Mouse (Mus musculus) cerebellum, adult (tissue): ENCODE data around the gene Tprkb.
A peak's percentile ranks its signal among the peaks of the same experiment; 100 is the strongest.
"Not testable (repeated sequence)": the region's sequence is repeated elsewhere in the genome, so short reads cannot be mapped to it uniquely, and the experiment has no call there.

Experiments used
- ATAC-seq: cut with Nextera tagmentation; 2 replicates; pipeline ENCODE4 v1.9.2; 2017; ENCODE audit warnings: mild to moderate bottlenecking, moderate library complexity, mixed read lengths; ENCODE audit not compliant: insufficient number of reproducible peaks, low FRiP score, low TSS enrichment

Tprkb gene

DNA sequence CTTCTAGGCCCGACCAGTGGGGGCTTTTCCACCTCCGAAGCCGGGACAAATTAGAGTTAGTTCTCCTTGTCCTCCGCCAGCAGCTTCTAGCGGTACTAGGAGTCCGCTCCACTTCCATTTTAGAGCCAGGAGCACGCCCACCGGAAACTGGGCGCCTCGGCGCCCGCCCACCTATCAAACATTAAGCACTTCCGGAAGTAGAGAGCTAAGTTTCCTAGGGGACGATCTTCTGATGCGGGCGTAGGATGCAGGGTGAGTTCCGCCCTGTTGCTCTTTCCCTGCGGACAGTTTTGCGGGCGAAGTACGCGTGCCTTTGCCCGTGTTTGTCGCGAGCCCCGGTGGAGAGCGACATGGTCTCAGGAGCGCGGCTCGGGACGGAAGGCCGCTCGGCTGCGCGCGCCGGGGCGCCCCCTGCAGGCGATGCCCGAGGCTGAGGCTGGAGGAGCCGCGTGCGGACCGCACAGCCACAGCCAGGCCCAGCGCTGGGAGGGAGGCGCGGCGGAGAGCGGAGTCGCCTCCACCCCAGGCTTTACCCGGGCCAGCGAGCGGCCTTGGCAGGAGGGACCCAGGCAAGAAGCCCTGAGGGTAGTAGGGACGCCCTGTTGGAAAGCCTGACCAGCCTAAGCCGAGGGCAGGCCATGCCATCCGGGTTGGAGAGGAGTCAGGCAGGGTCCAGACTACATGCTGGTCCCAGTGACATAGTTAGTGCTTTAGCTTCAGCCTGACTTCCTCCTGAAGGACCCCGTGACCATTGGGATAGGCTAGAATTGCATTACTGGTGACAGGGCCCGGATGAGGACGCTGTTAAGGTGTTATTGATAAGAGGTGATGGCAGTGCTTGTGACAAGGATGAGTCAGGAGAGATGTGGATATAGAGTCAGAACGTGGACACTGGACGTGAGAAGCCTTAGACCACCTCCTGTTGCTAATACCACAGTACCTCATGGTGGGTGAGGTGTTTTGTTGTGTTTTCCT, 4.2 kb downstream of the Tprkb start, which contains the start of gene Nat8f1:
Gene Nat8f1 (minus strand): TSS at position 149 of the 975 bp plus-strand sequence.
- peak; percentile 94 for ATAC-seq

DNA sequence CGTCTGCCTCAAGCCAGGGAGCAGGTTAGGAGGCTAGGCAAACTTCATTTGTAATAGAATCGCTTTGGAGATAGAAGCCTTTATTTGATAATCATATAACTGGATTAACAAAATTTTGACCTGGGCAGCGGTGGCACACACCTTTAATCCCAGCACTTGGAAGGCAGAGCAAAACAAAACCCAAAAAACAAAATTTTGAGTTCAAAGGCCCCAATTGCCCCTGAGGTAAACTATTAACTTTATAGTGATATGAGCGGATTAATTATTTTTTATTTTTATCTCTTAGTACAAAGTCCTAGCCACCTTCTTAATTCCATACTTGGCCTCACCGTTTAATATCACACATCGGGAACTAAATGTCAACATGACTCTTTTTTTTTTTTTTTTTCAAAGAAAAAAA, 4.9 kb downstream of the Tprkb start:
- no peak for ATAC-seq

DNA sequence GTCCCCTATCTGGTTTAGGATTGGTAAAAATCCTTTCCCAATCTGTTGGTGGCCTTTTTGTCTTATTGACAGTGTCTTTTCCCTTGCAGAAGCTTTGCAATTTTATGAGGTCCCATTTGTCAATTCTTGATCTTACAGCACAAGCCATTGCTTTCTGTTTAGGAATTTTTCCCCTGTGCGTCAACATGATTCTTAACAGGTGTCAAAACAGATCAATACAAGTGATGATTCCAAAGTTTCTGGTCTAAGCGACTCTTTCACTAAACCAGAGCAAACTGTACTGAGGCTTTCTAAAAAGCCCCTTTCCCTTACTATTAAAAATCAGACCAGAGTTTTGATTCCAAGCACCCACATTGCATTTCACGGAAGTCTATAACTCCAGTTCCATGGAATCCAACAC, 6.7 kb downstream of the Tprkb start:
- ATAC-seq: not testable (repeated sequence)

DNA sequence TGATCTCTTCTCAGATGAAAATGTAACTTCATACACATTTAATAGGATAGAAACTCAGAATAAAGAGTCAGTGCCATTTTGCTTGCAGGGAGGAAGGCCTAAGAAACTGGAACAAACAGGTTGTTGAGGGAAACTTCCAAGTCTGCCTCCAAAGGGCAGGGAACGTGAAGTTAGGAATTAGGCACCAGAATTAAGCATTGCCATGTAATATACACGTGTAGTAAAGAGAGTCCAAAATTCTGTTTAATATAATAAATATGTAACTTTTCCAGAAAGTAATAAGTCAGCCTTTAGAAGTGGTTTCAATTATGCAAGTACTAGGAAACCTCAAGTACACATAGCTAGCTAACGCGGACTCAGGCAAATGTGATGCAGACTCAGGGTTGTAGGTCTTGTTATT, 7.7 kb downstream of the Tprkb start:
- no peak for ATAC-seq

DNA sequence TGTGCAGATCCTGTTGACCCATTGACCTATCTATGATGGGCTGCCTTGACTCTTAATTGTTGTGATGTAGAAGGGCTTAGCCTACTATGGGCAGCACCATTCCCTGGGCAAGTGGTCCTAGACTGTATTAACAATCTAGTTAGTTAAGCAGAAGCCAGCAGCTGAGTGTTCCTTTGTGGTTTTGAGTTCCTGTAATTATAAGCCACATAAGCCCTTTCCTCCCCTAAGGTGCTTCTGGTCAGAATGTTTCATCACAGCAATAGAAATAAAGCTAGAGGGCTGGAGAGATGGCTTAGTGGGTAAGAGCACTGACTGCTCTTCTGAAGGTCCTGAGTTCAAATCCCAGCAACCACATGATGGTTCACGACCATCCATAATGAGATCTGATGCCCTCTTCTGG, 12.0 kb downstream of the Tprkb start:
- no peak for ATAC-seq

DNA sequence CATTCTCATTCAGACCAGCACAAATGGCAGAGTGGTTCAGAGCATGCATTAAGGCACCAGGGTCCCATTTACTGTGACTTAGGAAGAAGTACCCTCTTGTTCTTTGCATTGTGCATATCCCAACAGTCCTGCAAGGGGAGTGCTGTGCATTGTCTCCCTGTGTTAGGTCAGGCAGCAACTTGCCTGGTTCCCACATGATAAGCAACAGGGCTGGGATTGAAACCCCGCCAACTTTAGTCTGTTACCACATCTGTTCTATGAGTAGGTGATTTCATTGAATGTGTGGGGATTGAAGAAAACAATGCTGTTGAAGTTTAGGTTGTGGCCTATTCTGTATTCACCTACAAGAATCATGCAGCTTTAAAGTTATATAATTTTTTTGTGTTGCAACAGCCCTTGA, 15.0 kb downstream of the Tprkb start:
- ATAC-seq: no peak

DNA sequence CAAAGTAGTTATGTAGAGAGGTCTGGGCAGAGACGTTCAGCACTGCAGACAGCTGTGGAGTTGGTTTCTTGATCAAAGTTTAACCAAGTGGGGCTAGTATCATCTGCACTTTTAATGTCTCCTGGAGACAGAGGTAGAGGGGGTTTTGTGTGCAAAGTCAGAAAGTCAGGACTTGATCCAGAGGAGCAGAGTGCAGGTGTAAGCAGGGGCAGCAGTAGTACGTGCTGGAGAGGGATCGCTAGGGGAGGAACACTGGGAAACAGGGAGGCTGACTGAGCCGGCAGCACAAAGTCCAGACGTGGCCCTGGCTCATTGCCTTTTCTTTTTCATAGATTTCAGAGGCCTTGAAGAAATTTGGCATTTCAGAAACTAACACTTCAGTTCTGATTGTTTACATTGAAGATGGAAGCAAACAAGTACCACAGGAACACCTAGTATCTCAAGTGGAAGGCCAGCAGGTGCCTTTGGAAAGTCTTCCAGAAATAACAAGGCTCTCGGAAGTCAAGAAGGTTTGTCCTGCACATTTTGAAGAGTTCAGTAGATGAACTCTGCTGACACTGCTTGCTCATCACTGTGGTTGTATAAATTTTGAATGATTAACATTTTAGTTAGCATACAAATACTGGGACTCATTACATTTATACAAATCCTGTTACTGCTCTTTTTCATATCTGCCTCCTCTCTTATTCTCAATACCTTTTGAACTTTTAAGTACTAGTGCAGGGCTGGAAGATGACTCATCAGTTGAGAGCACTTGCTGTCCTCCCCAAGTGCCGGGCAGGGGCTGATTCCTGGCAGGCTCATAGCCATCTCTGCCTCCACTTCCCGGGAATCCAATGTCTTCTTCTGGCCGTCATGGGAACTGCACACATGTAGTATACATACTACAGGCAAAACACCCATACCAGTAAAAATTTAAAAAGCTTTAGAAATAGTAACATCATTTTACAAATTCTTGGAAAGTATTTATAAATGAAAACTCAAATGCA, 16.1 kb downstream of the Tprkb start:
- ATAC-seq: no peak

DNA sequence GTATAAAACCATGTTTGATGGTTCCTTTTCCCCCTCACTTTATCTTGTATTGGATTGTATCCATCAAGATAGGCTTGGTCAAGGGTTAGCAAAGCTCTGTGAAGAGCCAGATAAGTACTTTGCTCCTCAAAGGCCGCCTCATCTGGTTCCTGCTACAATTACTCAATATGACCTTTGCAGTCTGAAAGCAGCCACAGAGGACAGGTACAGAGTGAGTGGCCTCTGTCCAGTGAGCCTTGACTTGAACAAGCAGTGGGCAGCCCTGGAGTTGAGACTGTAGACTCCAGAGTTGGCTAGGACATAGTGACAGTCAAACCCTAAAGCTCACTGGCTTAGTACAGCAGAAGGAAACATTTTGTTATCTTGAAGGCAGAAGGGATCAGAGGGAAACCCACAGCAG, 17.6 kb downstream of the Tprkb start:
- no peak for ATAC-seq

DNA sequence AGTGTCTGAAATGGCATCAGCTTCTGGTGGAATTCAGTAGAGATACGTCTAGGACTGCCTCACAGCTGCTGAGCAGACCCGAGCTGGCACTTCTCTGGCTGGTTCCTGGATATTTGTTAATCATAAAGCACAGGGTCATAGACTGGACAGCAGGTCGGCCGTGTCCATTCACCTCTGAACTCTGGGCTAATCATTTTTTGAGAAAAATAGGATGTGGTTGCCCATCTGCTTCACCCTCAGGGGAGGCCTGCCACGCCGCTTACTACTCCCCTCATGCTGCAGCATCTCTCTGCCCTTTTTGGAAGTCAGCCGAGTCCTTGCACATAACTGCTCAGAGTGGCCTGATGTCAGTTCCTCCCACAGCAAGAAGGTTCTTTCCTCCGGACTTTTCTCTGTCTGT, 22.4 kb downstream of the Tprkb start:
- no peak for ATAC-seq

DNA sequence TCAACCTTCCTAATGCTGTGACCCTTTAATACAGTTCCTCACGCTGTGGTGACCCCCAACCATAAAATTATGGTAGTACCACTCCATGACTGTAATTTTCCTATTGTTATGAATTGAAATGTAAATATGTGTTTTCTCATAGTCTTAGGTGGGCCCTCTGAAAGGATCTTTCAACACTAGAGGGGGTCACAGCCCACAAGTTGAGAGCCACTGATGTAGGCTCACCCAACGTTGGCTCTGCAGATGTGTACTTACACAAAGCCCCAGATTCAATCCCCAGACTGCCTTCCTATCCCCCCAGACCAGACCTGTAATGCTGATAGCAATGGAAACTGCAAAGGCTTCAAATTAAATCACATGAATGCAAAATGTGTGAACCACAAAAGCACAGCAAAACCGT, 24.0 kb downstream of the Tprkb start:
- ATAC-seq: no peak

DNA sequence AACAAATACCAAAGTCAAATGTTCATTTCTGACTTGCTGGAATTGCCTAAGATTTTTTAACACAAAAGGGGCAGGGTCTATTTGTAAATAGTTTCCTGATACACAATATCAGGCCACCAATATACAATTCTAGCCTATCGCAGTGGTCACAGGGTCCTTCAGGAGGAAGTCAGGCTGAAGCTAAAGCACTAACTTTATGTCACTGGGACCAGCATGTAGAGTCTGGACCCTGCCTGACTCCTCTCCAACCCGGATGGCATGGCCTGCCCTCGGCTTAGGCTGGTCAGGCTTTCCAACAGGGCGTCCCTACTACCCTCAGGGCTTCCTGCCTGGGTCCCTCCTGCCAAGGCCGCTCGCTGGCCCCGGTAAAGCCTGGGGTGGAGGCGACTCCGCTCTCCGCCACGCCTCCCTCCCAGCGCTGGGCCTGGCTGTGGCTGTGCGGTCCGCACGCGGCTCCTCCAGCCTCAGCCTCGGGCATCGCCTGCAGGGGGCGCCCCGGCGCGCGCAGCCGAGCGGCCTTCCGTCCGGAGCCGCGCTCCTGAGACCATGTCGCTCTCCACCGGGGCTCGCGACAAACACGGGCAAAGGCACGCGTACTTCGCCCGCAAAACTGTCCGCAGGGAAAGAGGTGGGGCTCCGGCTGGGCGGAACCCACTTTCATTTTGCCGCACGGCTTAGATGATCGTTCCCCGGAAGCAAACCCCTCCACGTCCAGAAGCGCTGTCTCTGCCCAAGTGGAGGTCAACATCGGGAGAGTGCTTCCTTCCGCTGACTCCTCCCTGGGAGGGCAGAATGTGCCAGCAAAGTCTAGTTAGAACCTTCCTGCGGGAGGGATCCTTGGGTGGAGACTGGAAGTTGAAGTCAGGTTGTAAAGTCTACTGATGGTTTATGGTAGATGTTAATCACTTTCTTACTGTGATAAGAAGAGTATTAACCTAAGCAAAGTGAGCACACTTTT, 25.1 kb downstream of the Tprkb start:
- ATAC-seq: peak; percentile 96

DNA sequence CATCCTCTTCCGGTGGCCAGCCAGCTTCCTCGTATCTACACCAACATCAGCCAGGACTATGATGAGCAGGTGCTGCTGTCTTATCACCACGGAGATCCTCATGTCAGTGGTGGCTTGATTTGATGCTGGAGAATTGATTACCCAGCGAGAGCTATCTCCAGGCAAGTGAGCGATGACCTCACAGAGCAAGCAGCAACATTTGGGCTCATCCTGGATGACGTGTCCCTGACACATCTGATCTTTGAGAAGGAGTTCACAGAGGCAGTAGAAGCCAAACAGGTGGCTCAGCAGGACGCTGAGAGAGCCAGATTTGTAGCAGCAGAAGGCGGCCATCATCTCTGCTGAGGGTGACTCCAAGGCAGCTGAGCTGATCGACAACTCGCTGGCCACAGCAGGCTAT, 27.0 kb downstream of the Tprkb start:
- no peak for ATAC-seq

DNA sequence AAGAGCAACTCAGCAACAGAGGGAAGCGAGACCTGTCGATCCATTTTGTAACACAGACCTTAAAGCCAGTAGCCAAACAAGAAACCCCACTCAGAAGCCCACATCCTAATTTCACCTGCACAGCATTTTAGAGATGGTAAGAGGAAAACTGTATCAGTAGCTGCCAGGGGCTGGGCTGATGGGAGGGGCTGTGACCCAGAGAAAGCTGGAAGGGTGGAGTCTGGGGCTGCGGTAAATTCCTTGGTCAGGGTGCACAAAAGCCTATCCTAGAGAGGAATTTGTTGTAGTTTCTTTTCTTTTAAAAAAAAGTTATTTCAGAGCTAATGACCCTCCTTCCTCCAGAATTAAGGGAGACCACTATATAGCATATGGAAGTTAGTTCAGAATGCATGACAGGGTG, 30.8 kb downstream of the Tprkb start:
- ATAC-seq: no peak

DNA sequence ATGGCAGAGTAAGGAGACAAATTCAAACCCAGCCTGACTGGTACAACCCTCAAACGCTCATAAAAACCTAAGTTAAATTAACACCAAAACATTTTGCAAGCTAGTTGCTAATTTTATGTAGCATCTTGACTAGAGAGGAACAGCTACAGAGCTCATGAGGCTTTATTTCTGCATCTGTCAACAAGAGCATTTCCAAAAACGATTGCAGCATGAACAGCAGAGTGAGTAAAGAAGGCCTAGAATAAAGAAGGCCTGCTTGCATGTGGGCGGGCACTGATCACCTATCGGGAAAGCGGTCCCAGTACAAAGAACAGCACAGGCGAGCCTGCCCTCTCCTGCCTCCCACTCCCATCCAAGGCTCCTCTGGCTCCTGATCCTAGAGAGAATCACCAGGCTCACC, 36.9 kb downstream of the Tprkb start:
- no peak for ATAC-seq

DNA sequence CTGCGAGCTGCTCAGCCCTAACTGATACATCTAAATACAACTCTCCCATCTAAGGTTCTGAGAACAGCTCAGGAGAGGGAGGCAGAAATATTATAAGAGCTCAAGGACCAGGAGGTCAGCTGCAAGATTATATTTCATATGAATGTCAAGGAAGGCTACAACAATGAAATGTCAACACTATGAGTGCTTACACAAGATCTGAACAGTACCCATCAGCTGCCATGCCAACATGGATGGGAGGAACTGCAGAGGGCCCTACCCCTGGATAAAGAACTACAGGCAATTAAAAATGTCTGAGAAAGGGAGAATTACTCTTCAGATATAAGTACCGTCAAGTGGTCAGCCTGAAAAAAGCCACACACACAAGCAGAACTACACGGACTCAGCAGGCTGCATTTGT, 45.9 kb downstream of the Tprkb start:
- no peak for ATAC-seq

DNA sequence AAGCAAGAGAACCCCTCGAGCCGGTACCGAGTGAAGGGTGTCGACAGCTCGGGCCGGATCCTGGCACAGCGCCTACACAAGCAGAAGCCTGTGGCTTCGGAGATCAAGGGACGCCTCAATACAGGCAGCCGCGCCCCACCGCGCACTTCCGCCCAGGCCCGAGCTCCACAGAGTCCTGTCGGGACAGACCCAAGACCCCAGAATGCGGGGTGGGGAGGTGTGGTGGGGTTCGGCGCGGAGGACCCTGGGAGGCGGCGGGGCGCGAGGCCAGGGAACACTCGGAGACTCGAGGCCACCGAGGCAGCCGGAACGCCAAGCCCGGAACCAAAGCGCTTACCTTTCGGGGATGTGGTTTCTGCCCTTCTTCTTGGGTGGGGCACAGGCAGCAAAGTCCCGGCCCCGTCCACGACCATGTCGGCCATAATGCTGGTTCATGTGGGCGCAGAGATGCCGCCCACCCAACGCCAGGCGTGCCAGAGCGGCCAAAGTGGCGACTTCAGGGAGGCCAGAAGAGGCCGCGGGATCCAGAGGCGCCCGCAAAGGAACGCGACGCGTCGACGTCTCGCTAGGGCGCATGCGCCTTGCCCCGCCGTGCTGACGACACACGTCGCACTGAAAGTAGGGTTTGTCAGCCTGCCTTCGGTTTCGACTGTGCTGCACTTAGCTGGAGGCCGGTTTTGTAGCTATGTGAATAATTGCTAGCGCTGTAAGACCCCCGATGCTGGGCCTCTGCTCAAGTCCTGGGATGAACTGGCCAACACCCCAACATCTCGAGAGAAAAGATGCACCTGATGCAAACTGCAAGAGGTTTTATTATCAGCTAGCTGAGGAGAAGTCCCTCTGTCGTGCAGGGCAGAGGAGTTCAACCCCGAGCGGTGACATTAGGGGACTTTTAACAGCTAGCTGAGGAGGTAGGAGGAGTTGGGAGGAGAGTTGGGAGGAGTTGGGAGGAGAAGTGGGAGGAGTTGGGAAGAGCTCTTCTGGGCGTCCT, 49.7 kb downstream of the Tprkb start, which contains the start of gene Dusp11:
Gene Dusp11 (minus strand): TSS at position 567 of the 991 bp plus-strand sequence.
- peak; percentile 98 for ATAC-seq

DNA sequence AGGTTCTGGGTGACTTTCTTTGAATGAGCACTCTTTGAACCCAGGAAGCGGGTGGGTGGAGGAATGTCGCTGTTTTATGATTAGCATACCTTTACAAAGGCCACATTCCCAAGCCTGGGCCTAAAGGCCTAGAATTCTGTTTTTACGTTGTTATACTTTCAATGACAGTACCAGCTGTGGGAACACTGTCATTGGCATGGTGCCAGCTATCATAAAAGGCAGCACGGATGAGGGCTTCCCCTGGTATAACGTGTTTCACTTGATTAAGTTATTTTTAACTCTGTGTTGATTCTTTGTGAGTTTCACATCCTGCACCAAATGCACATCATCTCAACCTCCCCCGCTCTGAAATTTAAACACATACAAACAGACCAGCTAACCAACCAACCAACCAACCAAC, 54.4 kb downstream of the Tprkb start:
- not testable (repeated sequence) for ATAC-seq

DNA sequence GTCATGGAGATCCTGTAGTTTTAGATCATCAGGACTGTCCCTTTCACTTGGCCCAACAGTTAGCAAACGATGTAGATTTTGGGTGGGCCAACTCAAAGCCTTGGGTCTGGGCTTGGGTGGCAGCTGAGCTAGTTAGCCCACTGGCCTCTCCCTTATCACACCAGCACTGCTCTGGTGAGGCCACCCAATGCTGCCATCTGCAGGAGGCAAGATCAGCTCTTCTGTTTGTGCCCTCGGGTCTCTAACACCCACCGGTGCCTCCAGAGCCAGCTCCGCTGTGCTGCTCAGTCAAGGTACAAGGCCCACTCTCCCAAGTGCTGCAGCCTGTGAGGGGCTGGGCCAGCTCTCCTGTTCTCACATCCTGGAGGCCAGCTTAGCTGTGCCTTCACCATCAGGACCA, 55.0 kb downstream of the Tprkb start:
- ATAC-seq: no peak

DNA sequence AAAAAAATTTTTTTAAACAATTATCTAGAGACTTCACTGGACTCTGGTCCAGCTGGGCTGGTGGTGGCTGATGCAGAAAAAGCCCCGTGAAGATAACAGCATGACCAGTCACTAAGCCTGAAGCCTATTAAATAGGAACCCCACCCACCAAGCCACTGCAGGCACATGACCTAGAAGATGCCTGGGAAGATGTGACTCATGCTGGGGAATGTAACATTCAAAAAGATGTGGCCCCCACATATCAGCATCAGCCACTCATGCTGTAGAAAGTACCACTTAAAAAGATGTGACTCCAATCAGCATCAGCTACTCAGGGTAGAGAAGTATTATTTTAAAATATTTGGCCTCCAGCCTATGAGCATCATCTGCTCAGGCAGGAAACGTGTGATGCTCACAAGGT, 58.2 kb downstream of the Tprkb start:
- no peak for ATAC-seq
